9 mouse cellular contexts compared by ENCODE assay signal in the genomic region with DNA sequence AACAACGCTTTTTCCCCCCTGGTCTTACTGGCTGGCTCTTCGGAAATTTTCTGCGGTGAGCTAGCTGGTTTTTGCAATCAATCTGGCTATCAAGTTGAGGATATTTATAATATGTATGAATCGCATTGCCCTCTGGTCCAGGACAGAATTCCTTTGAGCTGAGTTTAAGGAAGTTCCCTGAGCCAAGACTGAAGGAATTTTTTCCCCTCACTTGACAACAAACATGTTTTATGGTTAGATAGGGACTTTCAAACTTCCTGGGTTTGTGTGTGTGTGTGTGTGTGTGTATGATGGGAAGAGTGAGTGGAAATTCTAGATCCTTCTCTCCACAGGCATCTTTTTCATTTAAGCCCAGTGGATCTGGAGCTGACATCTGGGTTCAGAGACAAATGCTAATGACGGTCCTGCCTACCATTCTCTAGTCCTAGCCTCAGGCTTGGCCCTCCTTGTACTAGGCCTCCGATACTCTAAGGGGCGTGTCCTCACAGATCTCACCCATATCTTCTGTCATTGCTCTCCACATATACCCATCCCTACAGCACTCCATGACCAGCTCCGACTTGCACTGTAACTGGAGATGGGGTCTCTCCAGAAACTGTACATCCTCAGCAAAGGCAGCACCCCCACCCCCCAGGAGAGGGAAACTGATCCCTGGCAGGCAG. TPM values are rescaled to one million over a fixed set of nuclear protein-coding genes. Genes with fewer than 3 reads are reported as not detected.
DNase-seq lines count a peak whose midpoint lies in the region; ATAC-seq and TF ChIP-seq lines count a peak whose summit lies in the region.
"Had no signal": no experiment of that assay in that cellular context is flagged by ENCODE, and none has a peak within 500 bp of the region (broad histone marks: within the 10 kb centered on the region; RNA-seq: fewer than 3 reads in every experiment).

No protein-coding gene starts in this region.

- H3K4me1 ChIP-seq in MEL (ENCODE audit: control insufficient read depth in 1 of 2, insufficient read depth in 2 of 2, low read length in 2 of 2), result peaks cover 7 to 25% of the 10 kb centered on the region in 2 experiments
- peaks cover 18% of the 10 kb centered on the region for H3K4me1 ChIP-seq in liver, embryonic 11.5 days (replicated peaks; ENCODE audit: control insufficient read depth, insufficient read depth, low read length)

- no peak overlapping the region for H3K4me3 ChIP-seq in MEL (ENCODE audit: control insufficient read depth in 1 of 2, insufficient read depth in 1 of 2, low read depth in 2 of 2, low read length in 2 of 2)
- H3K4me3 ChIP-seq in liver, embryonic 11.5 days (ENCODE audit: low read depth, low read length), result no peak overlapping the region

- no peaks in the 10 kb centered on the region for H3K9me3 ChIP-seq in MEL (replicated peaks; ENCODE audit: insufficient read depth, low read length)
- H3K9me3 ChIP-seq in liver, embryonic 11.5 days (ENCODE audit: control insufficient read depth, low read length), result no peaks in the 10 kb centered on the region

- DNase-seq in heart, adult 11 months, result peak; percentile 93
- DNase-seq in heart, postnatal 4 days, result no peak
- peak; percentile 36 for DNase-seq in MEL (ENCODE audit: low read depth, low spot score)
- DNase-seq in liver, embryonic 11.5 days (ENCODE audit: low spot score), result no peak
- no peak for DNase-seq in urinary bladder, postnatal 10 days (ENCODE audit: low spot score)
- no peak for DNase-seq in urinary bladder, postnatal 14 days (ENCODE audit: low spot score)
- no peak for DNase-seq in cerebellum, adult 11-12 months

- no peaks in the 10 kb centered on the region for H3K27me3 ChIP-seq in MEL (ENCODE audit: control insufficient read depth in 1 of 2, insufficient read depth in 2 of 2, low read length in 2 of 2)
- H3K27me3 ChIP-seq in liver, embryonic 11.5 days (replicated peaks; ENCODE audit: control insufficient read depth, insufficient read depth, low read length), result peaks cover 3% of the 10 kb centered on the region; the same call in 1 of the 2 replicates

- H3K36me3 ChIP-seq in MEL (ENCODE audit: control insufficient read depth in 1 of 2, insufficient read depth in 2 of 2, low read length in 2 of 2), result peaks cover 0 to 18% of the 10 kb centered on the region in 2 experiments; a peak in 2 of 4 replicates
- H3K36me3 ChIP-seq in liver, embryonic 11.5 days (ENCODE audit: control insufficient read depth, insufficient read depth, low read length), result no peaks in the 10 kb centered on the region

- ATAC-seq in erythroid progenitor cell, adult 5-6 weeks (replicated peaks; ENCODE audit: low FRiP score, poor library complexity, severe bottlenecking), result peak; percentile 72
- ATAC-seq in liver, embryonic 11.5 days (replicated peaks; ENCODE audit: low FRiP score), result peak; percentile 74

- H3K79me2 ChIP-seq in MEL (ENCODE audit: control insufficient read depth, insufficient read depth, low read length, poor library complexity), result no peaks in the 10 kb centered on the region

- no peak for TF ChIP-seq CTCF in MEL (IDR thresholded peaks at IDR 0.05 in 2 of 3, conservative IDR thresholded peaks at IDR 0.05 in 1 of 3; ENCODE audit: control insufficient read depth in 1 of 3, insufficient read depth in 1 of 3, low read depth in 2 of 3, low read length in 3 of 3, poor library complexity in 1 of 3, severe bottlenecking in 1 of 3)

- 41% methylated on average over 8 of the region's 8 CpGs for WGBS in liver, embryonic 11.5 days

- H3K27ac ChIP-seq in MEL (ENCODE audit: control insufficient read depth, low read depth, low read length), result no peak overlapping the region
- peak overlapping the region; percentile 56 for H3K27ac ChIP-seq in liver, embryonic 11.5 days (ENCODE audit: low read depth, low read length)
- H3K27ac ChIP-seq: macrophage had no signal

- H3K9ac ChIP-seq in MEL (ENCODE audit: control insufficient read depth, low read depth, low read length, poor library complexity, severe bottlenecking), result no peak overlapping the region
- H3K9ac ChIP-seq in liver, embryonic 11.5 days (ENCODE audit: low read depth, low read length), result no peak overlapping the region

- TF ChIP-seq RAD21 in MEL (IDR thresholded peaks at IDR 0.05; ENCODE audit: low read depth, low read length), result no peak

- no peak for TF ChIP-seq POLR2A in MEL (IDR thresholded peaks at IDR 0.05; ENCODE audit: control insufficient read depth in 1 of 2, insufficient read depth in 1 of 2, low read depth in 1 of 2, low read length in 2 of 2, poor library complexity in 1 of 2)

- TF ChIP-seq EP300 in MEL (IDR thresholded peaks at IDR 0.05; ENCODE audit: low read depth in 1 of 2, low read length in 2 of 2), result no peak; a peak in 1 of 4 replicates

- H3K4me2 ChIP-seq in liver, embryonic 11.5 days, result peak overlapping the region; percentile 46

TF ChIP-seq in MEL, 35 proteins besides CTCF, POLR2A, EP300 and RAD21:
- TF ChIP-seq E2F4 (IDR thresholded peaks at IDR 0.05; ENCODE audit: borderline replicate concordance, low read depth, low read length), result no peak
- 0 out of 2 replicates have a peak, but pooled peaks have one; percentile 21 for TF ChIP-seq GATA1 (IDR thresholded peaks at IDR 0.05; ENCODE audit: low read depth, low read length)

RNA-seq across cellular contexts. Expression of a gene that starts 10.5 kb away (rescaled TPM):
- under 1 TPM; 0.83 to 0.86 TPM for total RNA-seq in heart, postnatal 4 days (2021)
- total RNA-seq in MEL (2012; rRNA removed), result 0.15 TPM in 1 of 2 replicates, not detected in the other
- under 1 TPM in 1 of 2 experiments, not detected in 1; 0.17 TPM for polyA plus RNA-seq in MEL (2012; ENCODE audit: insufficient read depth in 1 of 2, insufficient read length in 2 of 2, low read depth in 1 of 2, low replicate concordance in 2 of 2, missing spikeins in 1 of 2)
- 0.42 TPM in 1 of 2 replicates, not detected in the other for total RNA-seq in erythroid progenitor cell, adult 5-6 weeks (2015; ENCODE audit: low replicate concordance)
- 0.23 TPM in 1 of 2 replicates, not detected in the other for total RNA-seq in erythroid progenitor cell, adult 5-6 weeks (2017; ENCODE audit: low replicate concordance)
- polyA plus RNA-seq in liver, embryonic 11.5 days (2014; fragmentation: Nextera tagmentation; extraction: Ambion mirVana), result 0.43 TPM in 1 of 2 replicates, not detected in the other
- polyA plus RNA-seq: macrophage had no signal

RNA-seq across cellular contexts. Expression of a gene that starts 10.5 kb away (rescaled TPM):
- total RNA-seq in heart, postnatal 4 days (2021), result 10 to 100 TPM; 25.4 to 31.0 TPM
- not detected in 2 replicates for total RNA-seq in MEL (2012; rRNA removed)
- polyA plus RNA-seq in MEL (2012; ENCODE audit: insufficient read depth in 1 of 2, insufficient read length in 2 of 2, low read depth in 1 of 2, low replicate concordance in 2 of 2, missing spikeins in 1 of 2), result not detected
- total RNA-seq in erythroid progenitor cell, adult 5-6 weeks (2015; ENCODE audit: low replicate concordance), result 0.72 TPM in 1 of 2 replicates, not detected in the other
- total RNA-seq in erythroid progenitor cell, adult 5-6 weeks (2017; ENCODE audit: low replicate concordance), result 0.26 and 0.30 TPM in 2 replicates
- polyA plus RNA-seq in liver, embryonic 11.5 days (2014; fragmentation: Nextera tagmentation; extraction: Ambion mirVana), result 7.7 and 8.5 TPM in 2 replicates
- polyA plus RNA-seq: macrophage had no signal

RNA-seq across cellular contexts. Expression of a gene that starts 34.9 kb away (rescaled TPM):
- total RNA-seq in heart, postnatal 4 days (2021), result 10 to 100 TPM; 15.3 to 17.6 TPM
- 19.3 and 25.2 TPM in 2 replicates for total RNA-seq in MEL (2012; rRNA removed)
- polyA plus RNA-seq in MEL (2012; ENCODE audit: insufficient read depth in 1 of 2, insufficient read length in 2 of 2, low read depth in 1 of 2, low replicate concordance in 2 of 2, missing spikeins in 1 of 2), result 10 to 100 TPM in 1 of 2 experiments, not detected in 1; 56.6 TPM
- 226 and 252 TPM in 2 replicates for total RNA-seq in erythroid progenitor cell, adult 5-6 weeks (2015; ENCODE audit: low replicate concordance)
- 113 and 157 TPM in 2 replicates for total RNA-seq in erythroid progenitor cell, adult 5-6 weeks (2017; ENCODE audit: low replicate concordance)
- polyA plus RNA-seq in liver, embryonic 11.5 days (2014; fragmentation: Nextera tagmentation; extraction: Ambion mirVana), result 28.3 and 33.2 TPM in 2 replicates

RNA-seq across cellular contexts. Expression of a gene that starts 38.3 kb away (rescaled TPM):
- total RNA-seq in heart, postnatal 4 days (2021), result 10 to 100 TPM; 14.2 to 17.1 TPM
- 5.9 and 6.4 TPM in 2 replicates for total RNA-seq in MEL (2012; rRNA removed)
- 1 to 10 TPM in 1 of 2 experiments, not detected in 1; 8.7 TPM for polyA plus RNA-seq in MEL (2012; ENCODE audit: insufficient read depth in 1 of 2, insufficient read length in 2 of 2, low read depth in 1 of 2, low replicate concordance in 2 of 2, missing spikeins in 1 of 2)
- 5.0 TPM in 1 of 2 replicates, not detected in the other for total RNA-seq in erythroid progenitor cell, adult 5-6 weeks (2015; ENCODE audit: low replicate concordance)
- 1.9 and 3.2 TPM in 2 replicates for total RNA-seq in erythroid progenitor cell, adult 5-6 weeks (2017; ENCODE audit: low replicate concordance)
- 9.7 and 12.9 TPM in 2 replicates for polyA plus RNA-seq in liver, embryonic 11.5 days (2014; fragmentation: Nextera tagmentation; extraction: Ambion mirVana)

Comparison
In these comparisons a context has a peak if more than half of its experiments do, and no peak if none do; other contexts are left out.
1. DNase-seq: peak in heart, adult 11 months (single experiment) and MEL (single experiment); none in heart, postnatal 4 days (single experiment), liver, embryonic 11.5 days (single experiment), urinary bladder, postnatal 10 days (single experiment), urinary bladder, postnatal 14 days (single experiment) and cerebellum, adult 11-12 months (single experiment).
2. RNA of a gene that starts 10.5 kb away (total RNA-seq): 25.4 to 31.0 TPM in heart, postnatal 4 days; 0.26 to 0.72 TPM in erythroid progenitor cell, adult 5-6 weeks and not detected in MEL; every median in the first group is over 10 times any median in the second.